Mouse (Mus musculus) erythroblast, embryonic 14.5 days (primary cell): Measurements from ENCODE around the gene Snrk. TPM values are rescaled to one million over a fixed set of nuclear protein-coding genes. Genes with fewer than 3 reads are reported as not detected.

ENCODE experiments used
- H3K27me3 ChIP-seq: 2 replicates; pipeline ENCODE4 v1.6.1; 2012; ENCODE audit warnings: inconsistent platforms; ENCODE audit not compliant: control insufficient read depth
- H3K36me3 ChIP-seq: 2 replicates; pipeline ENCODE4 v1.6.1; 2012; ENCODE audit warnings: mild to moderate bottlenecking, inconsistent platforms; ENCODE audit not compliant: control insufficient read depth
- H3K4me1 ChIP-seq: 2 replicates; pipeline ENCODE4 v1.6.1; 2012; ENCODE audit warnings: inconsistent platforms; ENCODE audit not compliant: control insufficient read depth
- H3K4me3 ChIP-seq: replicated peaks from 2 replicates; pipeline ENCODE3; 2012; ENCODE audit warnings: moderate library complexity, mild to moderate bottlenecking, inconsistent platforms
- H3K9me3 ChIP-seq: 2 replicates; pipeline ENCODE4 v1.6.1; 2012; ENCODE audit warnings: low read length, inconsistent platforms, mixed read lengths; ENCODE audit not compliant: control insufficient read depth
- GATA1 ChIP-seq: IDR thresholded peaks from 2 replicates; pipeline ENCODE4 v1.6.1; 2012; ENCODE audit warnings: low read length, inconsistent platforms, mixed read lengths
- TAL1 ChIP-seq: IDR thresholded peaks from 3 replicates; pipeline ENCODE4 v1.6.1; 2012; ENCODE audit warnings: low read length, inconsistent platforms, mixed read lengths
- polyA plus RNA-seq: library from polyadenylated mRNA; stranded (reverse); fragments of >175 nt; gene quantifications from 2 replicates; pipeline ENCODE4 v1.2.3, GENCODE M21; 2012

The Snrk gene
- polyA plus RNA-seq, 1 experiment, result 0.81 TPM

GRCm38 (mm10) chr9:122197021-122197420, 80.0 kb downstream of the Snrk start:
- Histone ChIP-seq H3K36me3 (no peaks in the 10 kb centered on the region), H3K9me3 (no peaks in the 10 kb centered on the region), H3K27me3 (no peaks in the 10 kb centered on the region), H3K4me3 (no peak overlapping the region), H3K4me1 (no peaks in the 10 kb centered on the region)
- TF ChIP-seq TAL1 (no peak), GATA1 (no peak)

DNA sequence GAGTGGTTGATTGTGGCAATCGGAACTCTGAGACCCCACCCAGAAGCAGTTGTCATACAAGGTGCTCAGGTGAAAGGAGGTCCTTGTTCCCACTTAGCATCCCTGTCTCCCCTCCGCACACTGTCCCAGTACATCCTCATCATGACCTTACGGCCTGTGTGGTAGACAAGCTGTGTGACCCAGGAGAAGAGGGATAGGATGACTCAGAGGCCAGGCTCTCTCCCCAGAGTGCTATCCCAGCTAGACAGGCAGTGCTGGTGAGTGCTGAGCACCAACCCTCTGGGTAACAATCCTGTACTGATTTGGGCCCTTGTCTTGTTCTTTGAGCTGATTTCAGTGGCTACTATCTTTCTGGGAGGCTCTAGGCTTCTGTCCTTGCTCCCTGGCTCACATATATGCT, 81.6 kb downstream of the Snrk start:
- H3K36me3 ChIP-seq, result no peaks in the 10 kb centered on the region
- TF ChIP-seq TAL1 (no peak), GATA1 (no peak)
- H3K27me3 ChIP-seq, result no peaks in the 10 kb centered on the region
- H3K4me3 ChIP-seq, result no peak overlapping the region
- no peaks in the 10 kb centered on the region for H3K4me1 ChIP-seq
- H3K9me3 ChIP-seq, result no peaks in the 10 kb centered on the region

DNA sequence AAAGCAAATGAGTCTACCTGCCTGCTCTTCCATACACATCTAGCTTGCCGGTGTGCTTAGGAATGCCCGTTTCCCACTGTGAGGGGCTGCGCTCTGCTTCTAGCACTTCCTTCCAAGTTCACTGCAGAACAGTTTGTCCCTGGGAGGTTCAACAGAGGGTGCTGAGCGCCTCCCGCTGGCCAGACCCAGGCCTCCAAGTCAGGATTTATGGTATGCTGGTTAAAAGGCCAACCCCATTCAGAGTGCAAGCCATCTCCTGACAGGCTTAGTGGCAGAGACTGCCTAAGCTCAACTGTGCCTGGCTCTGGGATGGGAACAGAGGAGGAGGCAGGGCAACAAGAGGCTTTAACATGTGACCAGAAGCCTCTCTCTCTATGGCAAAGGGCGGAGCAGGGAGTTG, 82.2 kb downstream of the Snrk start:
- Histone ChIP-seq H3K4me1 (no peaks in the 10 kb centered on the region), H3K27me3 (no peaks in the 10 kb centered on the region), H3K4me3 (no peak overlapping the region), H3K36me3 (no peaks in the 10 kb centered on the region), H3K9me3 (no peaks in the 10 kb centered on the region)
- TF ChIP-seq TAL1 (no peak), GATA1 (no peak)

DNA sequence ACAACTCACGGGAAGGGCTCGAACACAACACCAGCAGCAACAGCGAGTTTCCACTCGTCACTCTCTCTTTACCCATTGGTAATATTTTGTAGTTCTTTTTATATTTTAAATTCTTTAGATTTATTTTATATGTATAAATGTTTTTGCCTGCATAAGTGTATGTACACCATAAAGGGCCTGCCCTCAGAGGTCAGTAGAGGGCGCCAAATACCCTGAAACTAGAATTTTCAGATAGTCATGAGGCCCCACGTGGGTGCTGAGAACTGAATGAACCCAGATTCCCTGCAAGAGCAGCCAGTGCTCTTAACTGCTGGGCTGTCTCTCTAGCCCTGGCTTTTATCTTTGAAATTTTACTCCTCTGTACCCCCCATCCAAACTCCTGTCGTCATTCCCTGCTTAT, 87.4 kb downstream of the Snrk start:
- TF ChIP-seq GATA1 (no peak), TAL1 (no peak)
- Histone ChIP-seq H3K27me3 (no peaks in the 10 kb centered on the region), H3K9me3 (no peaks in the 10 kb centered on the region), H3K4me1 (no peaks in the 10 kb centered on the region), H3K36me3 (no peaks in the 10 kb centered on the region), H3K4me3 (no peak overlapping the region)

GRCm38 (mm10) chr9:122205543-122206200, 88.6 kb downstream of the Snrk start:
- Histone ChIP-seq H3K4me3 (no peak overlapping the region), H3K36me3 (no peaks in the 10 kb centered on the region), H3K9me3 (no peaks in the 10 kb centered on the region), H3K4me1 (no peaks in the 10 kb centered on the region), H3K27me3 (no peaks in the 10 kb centered on the region)
- TF ChIP-seq TAL1, result no peak
- no peak for TF ChIP-seq GATA1

DNA sequence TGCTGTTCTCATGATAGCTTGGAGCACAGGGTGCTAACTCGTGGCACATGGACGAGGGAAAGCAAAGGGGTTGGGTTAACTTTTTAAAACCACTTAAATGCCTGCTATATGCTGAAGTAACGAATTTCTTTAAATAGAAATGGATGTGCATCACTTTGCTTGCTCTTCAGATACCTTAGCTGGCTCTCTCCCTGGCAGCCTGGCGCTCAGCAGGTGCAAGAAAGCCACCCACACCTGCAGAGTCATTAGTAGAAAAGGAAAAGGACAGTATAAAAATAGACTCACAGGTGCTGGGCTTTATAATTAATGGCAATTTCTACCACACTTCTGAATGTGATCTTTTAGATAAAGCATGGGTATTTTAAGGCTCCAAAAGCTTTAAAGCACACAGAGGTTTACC, 91.2 kb downstream of the Snrk start:
- no peak overlapping the region for H3K4me3 ChIP-seq
- no peaks in the 10 kb centered on the region for H3K36me3 ChIP-seq
- TF ChIP-seq TAL1 (no peak), GATA1 (no peak)
- no peaks in the 10 kb centered on the region for H3K4me1 ChIP-seq
- H3K9me3 ChIP-seq, result no peaks in the 10 kb centered on the region
- H3K27me3 ChIP-seq, result no peaks in the 10 kb centered on the region

DNA sequence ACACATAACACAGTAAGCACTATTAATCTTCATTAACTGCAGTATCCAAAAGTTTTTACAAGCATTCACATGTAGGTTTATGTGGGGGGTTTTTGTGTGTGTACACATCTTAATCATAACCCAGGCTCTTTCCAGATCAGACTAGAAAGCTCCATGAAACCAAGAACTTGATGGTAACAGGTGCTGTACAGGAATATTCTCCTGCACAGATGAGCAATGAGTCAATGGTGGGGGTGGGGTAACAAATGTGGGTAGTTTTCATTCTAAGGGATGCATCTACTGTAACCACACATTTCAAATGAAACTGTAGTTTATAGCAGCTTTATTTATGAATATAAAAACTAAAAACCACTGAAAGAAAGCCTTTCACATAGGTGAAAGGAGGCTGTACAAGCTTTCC, 98.1 kb downstream of the Snrk start:
- TF ChIP-seq TAL1 (no peak), GATA1 (no peak)

GRCm38 (mm10) chr9:122216945-122217529, 100.0 kb downstream of the Snrk start:
- no peaks in the 10 kb centered on the region for H3K36me3 ChIP-seq
- no peaks in the 10 kb centered on the region for H3K27me3 ChIP-seq
- TF ChIP-seq GATA1 (no peak), TAL1 (no peak)
- no peak overlapping the region for H3K4me3 ChIP-seq
- H3K4me1 ChIP-seq, result no peaks in the 10 kb centered on the region
- H3K9me3 ChIP-seq, result no peaks in the 10 kb centered on the region

More for the DNA sequence above, 98.1 kb downstream of the Snrk start:
- Histone ChIP-seq H3K4me3 (no peak overlapping the region), H3K9me3 (no peaks in the 10 kb centered on the region), H3K27me3 (no peaks in the 10 kb centered on the region), H3K36me3 (no peaks in the 10 kb centered on the region), H3K4me1 (no peaks in the 10 kb centered on the region)

Other genes starting within 250 kb of the Snrk start
- not detected in 2 replicates for gene Ackr2, start 218.9 kb upstream of the Snrk start, polyA plus RNA-seq
- gene Cyp8b1, start 201.0 kb upstream of the Snrk start, polyA plus RNA-seq, result not detected in 2 replicates
- gene Fam198a, start 166.3 kb upstream of the Snrk start, polyA plus RNA-seq, result not detected in 2 replicates
- gene Pomgnt2, start 120.2 kb upstream of the Snrk start, polyA plus RNA-seq, result 0.04 TPM in 1 of 2 replicates, not detected in the other
- gene Ano10, start 177.2 kb downstream of the Snrk start, polyA plus RNA-seq, result 0.10 TPM in 1 of 2 replicates, not detected in the other
- 1.8 and 3.6 TPM in 2 replicates for gene Abhd5, start 234.3 kb downstream of the Snrk start, polyA plus RNA-seq